Mouse (Mus musculus): ENCODE data around the gene Olfr1120. TPM values are rescaled to one million over a fixed set of nuclear protein-coding genes. Genes with fewer than 3 reads are reported as not detected.
"Not testable (repeated sequence)": the region's sequence is repeated elsewhere in the genome, so short reads cannot be mapped to it uniquely, and the experiment has no call there.

Gene Olfr1120
- total RNA-seq (2021): not detected
- long read RNA-seq, experiment 1: 0 reads
- long read RNA-seq, experiment 2: 0 reads

GRCm38 (mm10) chr2:87354515-87354914 lies at the start of gene Olfr1120:
Gene Olfr1120 (plus strand): TSS chr2:87354815.
- no peak for DNase-seq

DNA sequence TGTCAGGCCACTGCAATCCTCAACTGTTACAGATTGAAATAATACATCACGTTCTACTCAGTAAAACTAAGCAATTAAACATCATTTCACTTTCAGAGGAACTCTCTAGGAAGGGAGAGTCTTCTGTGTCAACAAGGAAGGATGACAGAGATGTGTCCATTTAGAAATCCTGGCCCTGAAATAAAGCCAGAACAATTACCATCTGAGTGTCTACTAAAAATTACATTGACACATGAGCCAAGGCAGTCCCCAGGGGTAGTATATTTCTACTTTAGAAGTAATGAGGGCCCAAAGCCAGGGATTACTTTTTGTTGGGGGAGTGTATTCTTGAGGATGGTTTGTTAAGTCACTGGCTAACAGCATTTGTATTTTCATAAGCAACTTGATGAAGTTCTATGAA lies 47.3 kb upstream of the Olfr1120 start, which contains the start of gene Olfr1118:
Olfr1118 (plus strand) TSS at position 301 of the 400 bp plus-strand sequence.
- no peak for DNase-seq

DNA sequence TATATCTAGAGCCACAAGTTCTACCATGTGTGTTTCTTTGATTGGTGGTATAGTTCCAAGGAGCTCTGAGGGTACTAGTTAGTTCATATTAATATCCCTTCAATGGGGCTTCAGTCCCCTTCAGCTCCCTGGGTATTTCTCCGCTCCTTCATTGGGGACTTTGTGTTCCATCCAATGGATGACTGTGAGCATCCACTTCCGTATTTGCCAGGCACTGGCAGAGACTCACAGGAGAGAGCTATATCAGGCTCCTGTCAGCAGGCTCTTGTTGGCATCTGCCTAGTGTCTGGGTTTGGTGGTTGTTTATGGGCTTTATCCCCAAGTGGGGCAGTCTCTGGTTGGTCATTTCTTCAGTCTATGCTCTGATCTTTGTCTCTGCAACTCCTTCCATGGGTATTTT lies 5.5 kb downstream of the Olfr1120 start:
- DNase-seq: not testable (repeated sequence)

DNA sequence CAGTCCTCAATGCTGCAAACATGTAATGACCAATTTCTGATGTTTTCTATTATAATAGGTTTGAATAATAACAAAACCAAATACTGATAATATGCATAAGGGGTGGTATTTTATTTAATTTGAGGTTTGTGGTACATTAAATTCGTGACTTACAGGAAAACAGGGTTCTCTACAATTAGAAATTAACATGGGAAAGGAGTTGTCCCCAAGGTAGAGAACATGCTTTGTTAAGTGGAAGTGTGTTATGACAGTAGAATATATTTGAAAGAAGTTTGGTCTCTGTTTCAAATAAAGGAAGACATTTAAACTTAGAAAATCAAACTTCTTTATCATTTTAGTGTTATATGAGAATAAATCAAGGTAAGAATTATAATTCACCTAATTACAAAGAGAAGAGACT lies 15.0 kb downstream of the Olfr1120 start, which contains the start of gene Olfr1121:
Olfr1121 (plus strand) TSS at position 301 of the 400 bp plus-strand sequence.
- no peak for DNase-seq

- DNase-seq: no peak
Observed at GRCm38 (mm10) chr2:87371726-87372125, 17.1 kb downstream of the Olfr1120 start.

- no peak for DNase-seq
Observed at GRCm38 (mm10) chr2:87383935-87384334, 29.3 kb downstream of the Olfr1120 start.

GRCm38 (mm10) chr2:87385549-87385948 lies 30.9 kb downstream of the Olfr1120 start, which contains the start of gene Olfr1122:
Gene Olfr1122 (plus strand): TSS chr2:87385849.
- DNase-seq: no peak

DNA sequence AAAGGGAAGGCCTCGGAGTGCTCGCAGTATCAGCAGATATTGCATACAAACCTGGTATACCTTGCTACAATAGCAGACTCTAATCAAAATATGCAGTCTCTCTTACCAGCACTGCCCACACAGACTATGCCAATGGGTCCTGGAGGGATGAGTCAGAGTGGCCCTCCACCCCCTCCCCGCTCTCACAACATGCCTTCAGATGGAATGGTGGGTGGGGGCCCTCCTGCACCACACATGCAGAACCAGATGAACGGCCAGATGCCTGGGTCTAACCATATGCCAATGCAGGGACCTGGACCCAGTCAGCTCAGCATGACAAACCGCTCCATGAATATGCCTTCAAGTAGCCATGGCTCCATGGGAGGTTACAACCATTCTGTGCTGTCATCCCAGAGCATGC lies 39.0 kb downstream of the Olfr1120 start:
- not testable (repeated sequence) for DNase-seq

DNA sequence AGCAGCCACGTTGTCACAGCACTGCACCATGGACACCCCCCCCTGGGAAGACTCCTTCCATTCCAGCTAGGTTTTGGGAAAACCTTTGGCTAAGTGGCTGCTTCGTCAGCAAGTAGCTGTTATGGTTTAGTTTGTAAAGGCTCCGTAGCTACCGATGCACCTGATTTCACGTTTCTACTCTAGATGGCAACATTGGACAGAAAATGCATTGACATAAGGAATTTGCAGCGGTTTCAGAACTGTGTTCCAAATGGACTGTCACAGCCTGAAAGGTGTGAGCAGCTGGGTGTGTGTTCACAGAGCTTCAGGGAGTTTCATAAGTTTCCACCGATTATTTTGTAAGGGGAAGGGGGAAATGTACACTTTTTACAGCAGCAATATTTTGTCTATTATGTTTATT lies 40.1 kb downstream of the Olfr1120 start:
- DNase-seq: not testable (repeated sequence)

Other genes starting within 250 kb of the Olfr1120 start
- gene Olfr259, start 240.2 kb upstream of the Olfr1120 start, total RNA-seq (2021): not detected
- not detected for gene Olfr1110, start 214.5 kb upstream of the Olfr1120 start, total RNA-seq (2021)
- gene Olfr1111, start 202.2 kb upstream of the Olfr1120 start, total RNA-seq (2021): not detected
- not detected for gene Olfr1112, start 167.0 kb upstream of the Olfr1120 start, total RNA-seq (2021)
- gene Olfr1113, start 145.8 kb upstream of the Olfr1120 start, total RNA-seq (2021): not detected
- gene Olfr1115, start 106.8 kb upstream of the Olfr1120 start, total RNA-seq (2021): not detected
- not detected for gene Olfr1116, start 87.3 kb upstream of the Olfr1120 start, total RNA-seq (2021)
- gene Olfr1118, start 47.2 kb upstream of the Olfr1120 start, total RNA-seq (2021): not detected
- gene Olfr1121, start 15.1 kb downstream of the Olfr1120 start, total RNA-seq (2021): not detected
- gene Olfr1122, start 31.0 kb downstream of the Olfr1120 start, total RNA-seq (2021): not detected
- gene Olfr1123, start 61.8 kb downstream of the Olfr1120 start, total RNA-seq (2021): not detected
- not detected for gene Olfr1124, start 75.5 kb downstream of the Olfr1120 start, total RNA-seq (2021)
- gene Olfr1126, start 99.1 kb downstream of the Olfr1120 start, total RNA-seq (2021): not detected
- gene Pramel7, start 142.3 kb downstream of the Olfr1120 start, total RNA-seq (2021): not detected
- gene Pramel6, start 151.8 kb downstream of the Olfr1120 start, total RNA-seq (2021): not detected
- gene Olfr153, start 177.0 kb downstream of the Olfr1120 start, total RNA-seq (2021): not detected
- not detected for gene Olfr1128, start 190.7 kb downstream of the Olfr1120 start, total RNA-seq (2021)
- gene Olfr1129, start 219.1 kb downstream of the Olfr1120 start, total RNA-seq (2021): not detected

All from gastrocnemius, postnatal 10 days (tissue).